Mouse (Mus musculus): ENCODE results near the gene Hist1h2ac. TPM values are rescaled to one million over a fixed set of nuclear protein-coding genes. Genes with fewer than 3 reads are reported as not detected.
"Not testable (repeated sequence)": the region's sequence is repeated elsewhere in the genome, so short reads cannot be mapped to it uniquely, and the experiment has no call there.

The Hist1h2ac gene
- polyA plus RNA-seq, 1 experiment from 2014 or later = 0.23 TPM

- Histone ChIP-seq H3K4me1 (ENCODE audit: control insufficient read depth, insufficient read depth, low read length) (peaks cover 20% of the 10 kb centered on the region), H3K9ac (ENCODE audit: low read depth, low read length) (peak overlapping the region; percentile 53; the same call in 1 of the 2 replicates), H3K27ac (ENCODE audit: low read length) (peak overlapping the region; percentile 86), H3K4me2 (ENCODE audit: low read length) (peak overlapping the region; percentile 72), H3K4me3 (ENCODE audit: low read depth, low read length) (peak overlapping the region; percentile 42)
- not testable (repeated sequence) for H3K36me3 ChIP-seq (ENCODE audit: control insufficient read depth, insufficient read depth, low read length); H3K9me3 ChIP-seq (replicated peaks; ENCODE audit: control insufficient read depth, low read length, poor library complexity, severe bottlenecking); H3K27me3 ChIP-seq (ENCODE audit: control insufficient read depth, insufficient read depth, low read depth, low read length)
- peak; percentile 69 for ATAC-seq
- WGBS = 12% methylated on average over 12 of the region's 30 CpGs
Observed at GRCm38 (mm10) chr13:23682947-23683754, 597 bp downstream of the Hist1h2ac start.

- WGBS = 45% methylated on average over 1 of the region's 1 CpGs
- H3K4me1 ChIP-seq (ENCODE audit: control insufficient read depth, insufficient read depth, low read length) = peaks cover 20% of the 10 kb centered on the region
- H3K4me3 ChIP-seq (ENCODE audit: low read depth, low read length) = peak overlapping the region; percentile 42; the same call in 1 of the 2 replicates
- ATAC-seq = no peak
- H3K36me3 ChIP-seq (ENCODE audit: control insufficient read depth, insufficient read depth, low read length) = no peaks in the 10 kb centered on the region
- H3K4me2 ChIP-seq (ENCODE audit: low read length) = peak overlapping the region; percentile 72
- no peaks in the 10 kb centered on the region for H3K9me3 ChIP-seq (replicated peaks; ENCODE audit: control insufficient read depth, low read length, poor library complexity, severe bottlenecking)
- no peaks in the 10 kb centered on the region for H3K27me3 ChIP-seq (ENCODE audit: control insufficient read depth, insufficient read depth, low read depth, low read length)
- 0 out of 2 replicates have a peak overlapping the region, but pooled peaks have one; percentile 25 for H3K9ac ChIP-seq (ENCODE audit: low read depth, low read length)
- H3K27ac ChIP-seq (ENCODE audit: low read length) = peak overlapping the region; percentile 73; the same call in 1 of the 2 replicates
Observed at GRCm38 (mm10) chr13:23682623-23682946, 1.2 kb downstream of the Hist1h2ac start.

GRCm38 (mm10) chr13:23681990-23682582 is 1.7 kb downstream of the Hist1h2ac start:
- Histone ChIP-seq H3K4me2 (ENCODE audit: low read length) (no peak overlapping the region), H3K4me1 (ENCODE audit: control insufficient read depth, insufficient read depth, low read length) (peaks cover 20% of the 10 kb centered on the region), H3K27ac (ENCODE audit: low read length) (no peak overlapping the region), H3K9ac (ENCODE audit: low read depth, low read length) (no peak overlapping the region), H3K9me3 (replicated peaks; ENCODE audit: control insufficient read depth, low read length, poor library complexity, severe bottlenecking) (no peaks in the 10 kb centered on the region), H3K27me3 (ENCODE audit: control insufficient read depth, insufficient read depth, low read depth, low read length) (no peaks in the 10 kb centered on the region), H3K4me3 (ENCODE audit: low read depth, low read length) (no peak overlapping the region), H3K36me3 (ENCODE audit: control insufficient read depth, insufficient read depth, low read length) (no peaks in the 10 kb centered on the region)
- ATAC-seq = no peak
- 92% methylated on average over 6 of the region's 6 CpGs for WGBS

GRCm38 (mm10) chr13:23662536-23662935 is 21.2 kb downstream of the Hist1h2ac start:
- H3K4me3 ChIP-seq (ENCODE audit: low read depth, low read length) = no peak overlapping the region
- H3K36me3 ChIP-seq (ENCODE audit: control insufficient read depth, insufficient read depth, low read length) = no peaks in the 10 kb centered on the region
- H3K9me3 ChIP-seq (replicated peaks; ENCODE audit: control insufficient read depth, low read length, poor library complexity, severe bottlenecking) = no peaks in the 10 kb centered on the region
- no peak for ATAC-seq
- H3K9ac ChIP-seq (ENCODE audit: low read depth, low read length) = no peak overlapping the region
- H3K27me3 ChIP-seq (ENCODE audit: control insufficient read depth, insufficient read depth, low read depth, low read length) = no peaks in the 10 kb centered on the region
- 72% methylated on average over 3 of the region's 3 CpGs for WGBS
- no peak overlapping the region for H3K4me2 ChIP-seq (ENCODE audit: low read length)
- H3K27ac ChIP-seq (ENCODE audit: low read length) = no peak overlapping the region
- no peaks in the 10 kb centered on the region for H3K4me1 ChIP-seq (ENCODE audit: control insufficient read depth, insufficient read depth, low read length)

- H3K27me3 ChIP-seq (ENCODE audit: control insufficient read depth, insufficient read depth, low read depth, low read length) = no peaks in the 10 kb centered on the region
- no peak overlapping the region for H3K9ac ChIP-seq (ENCODE audit: low read depth, low read length)
- WGBS = 74% methylated on average over 6 of the region's 6 CpGs
- ATAC-seq = no peak
- no peaks in the 10 kb centered on the region for H3K36me3 ChIP-seq (ENCODE audit: control insufficient read depth, insufficient read depth, low read length)
- no peak overlapping the region for H3K4me3 ChIP-seq (ENCODE audit: low read depth, low read length)
- H3K27ac ChIP-seq (ENCODE audit: low read length) = no peak overlapping the region
- H3K4me2 ChIP-seq (ENCODE audit: low read length) = no peak overlapping the region
- H3K4me1 ChIP-seq (ENCODE audit: control insufficient read depth, insufficient read depth, low read length) = no peaks in the 10 kb centered on the region
- H3K9me3 ChIP-seq (replicated peaks; ENCODE audit: control insufficient read depth, low read length, poor library complexity, severe bottlenecking) = no peaks in the 10 kb centered on the region
Observed at GRCm38 (mm10) chr13:23659636-23660366, 23.9 kb downstream of the Hist1h2ac start.

Small RNA genes lying within 50 kb of the gene (microRNA-seq; reads per million reads assigned to microRNA genes)
- gene Gm44350 = not detected

Other genes with a start within 250 kb of the Hist1h2ac start
- 0.10 and 0.31 TPM in 2 replicates for gene Btn1a1, start 218.0 kb downstream of the Hist1h2ac start, polyA plus RNA-seq (2015; fragmentation: Nextera tagmentation; extraction: Ambion mirVana)
- gene Btn2a2, start 195.1 kb downstream of the Hist1h2ac start, polyA plus RNA-seq (2015; fragmentation: Nextera tagmentation; extraction: Ambion mirVana) = 0.15 TPM in 1 of 2 replicates, not detected in the other
- gene Hist1h4h, start 152.9 kb downstream of the Hist1h2ac start, polyA plus RNA-seq (2015; fragmentation: Nextera tagmentation; extraction: Ambion mirVana) = 1.5 and 3.0 TPM in 2 replicates
- gene Hist1h2af, start 150.0 kb downstream of the Hist1h2ac start, polyA plus RNA-seq (2015; fragmentation: Nextera tagmentation; extraction: Ambion mirVana) = not detected in 2 replicates
- gene Hist1h3g, start 148.5 kb downstream of the Hist1h2ac start, polyA plus RNA-seq (2015; fragmentation: Nextera tagmentation; extraction: Ambion mirVana) = not detected in 2 replicates
- 0.27 TPM in 1 of 2 replicates, not detected in the other for gene Hist1h2bh, start 140.6 kb downstream of the Hist1h2ac start, polyA plus RNA-seq (2015; fragmentation: Nextera tagmentation; extraction: Ambion mirVana)
- not detected in 2 replicates for gene Hist1h3f, start 139.9 kb downstream of the Hist1h2ac start, polyA plus RNA-seq (2015; fragmentation: Nextera tagmentation; extraction: Ambion mirVana)
- gene Hist1h4f, start 132.3 kb downstream of the Hist1h2ac start, polyA plus RNA-seq (2015; fragmentation: Nextera tagmentation; extraction: Ambion mirVana) = not detected in 2 replicates
- gene Hist1h1d, start 130.7 kb downstream of the Hist1h2ac start, polyA plus RNA-seq (2015; fragmentation: Nextera tagmentation; extraction: Ambion mirVana) = 0.07 TPM in 1 of 2 replicates, not detected in the other
- gene Hist1h3e, start 121.6 kb downstream of the Hist1h2ac start, polyA plus RNA-seq (2015; fragmentation: Nextera tagmentation; extraction: Ambion mirVana) = 1.0 and 1.4 TPM in 2 replicates
- gene Hist1h2ae, start 112.7 kb downstream of the Hist1h2ac start, polyA plus RNA-seq (2015; fragmentation: Nextera tagmentation; extraction: Ambion mirVana) = 7.7 and 11.6 TPM in 2 replicates
- gene Hist1h2bg, start 112.6 kb downstream of the Hist1h2ac start, polyA plus RNA-seq (2015; fragmentation: Nextera tagmentation; extraction: Ambion mirVana) = 0.36 and 0.86 TPM in 2 replicates
- not detected in 2 replicates for gene Hist1h2bf, start 109.8 kb downstream of the Hist1h2ac start, polyA plus RNA-seq (2015; fragmentation: Nextera tagmentation; extraction: Ambion mirVana)
- not detected in 2 replicates for gene Hist1h2ad, start 109.6 kb downstream of the Hist1h2ac start, polyA plus RNA-seq (2015; fragmentation: Nextera tagmentation; extraction: Ambion mirVana)
- gene Hist1h3d, start 108.2 kb downstream of the Hist1h2ac start, polyA plus RNA-seq (2015; fragmentation: Nextera tagmentation; extraction: Ambion mirVana) = 0.53 and 0.60 TPM in 2 replicates
- gene Hist1h4d, start 102.3 kb downstream of the Hist1h2ac start, polyA plus RNA-seq (2015; fragmentation: Nextera tagmentation; extraction: Ambion mirVana) = 21.8 and 27.6 TPM in 2 replicates
- gene Hist1h2be, start 62.8 kb downstream of the Hist1h2ac start, polyA plus RNA-seq (2015; fragmentation: Nextera tagmentation; extraction: Ambion mirVana) = 1.0 and 1.4 TPM in 2 replicates
- gene Hist1h1e, start 61.4 kb downstream of the Hist1h2ac start, polyA plus RNA-seq (2015; fragmentation: Nextera tagmentation; extraction: Ambion mirVana) = 3.3 and 4.4 TPM in 2 replicates
- gene Hist1h2bc, start 251 bp upstream of the Hist1h2ac start, polyA plus RNA-seq (2015; fragmentation: Nextera tagmentation; extraction: Ambion mirVana) = 14.9 and 17.1 TPM in 2 replicates
- gene Hist1h1t, start 11.9 kb upstream of the Hist1h2ac start, polyA plus RNA-seq (2015; fragmentation: Nextera tagmentation; extraction: Ambion mirVana) = not detected in 2 replicates
- 1.8 and 3.2 TPM in 2 replicates for gene Hist1h4c, start 14.5 kb upstream of the Hist1h2ac start, polyA plus RNA-seq (2015; fragmentation: Nextera tagmentation; extraction: Ambion mirVana)
- gene Hfe, start 26.9 kb upstream of the Hist1h2ac start, polyA plus RNA-seq (2015; fragmentation: Nextera tagmentation; extraction: Ambion mirVana) = 2.8 and 3.8 TPM in 2 replicates
- gene Hist1h1c, start 54.9 kb upstream of the Hist1h2ac start, polyA plus RNA-seq (2015; fragmentation: Nextera tagmentation; extraction: Ambion mirVana) = 7.1 and 8.7 TPM in 2 replicates
- gene Hist1h3c, start 61.7 kb upstream of the Hist1h2ac start, polyA plus RNA-seq (2015; fragmentation: Nextera tagmentation; extraction: Ambion mirVana) = 0.76 TPM in 1 of 2 replicates, not detected in the other
- gene Hist1h2bb, start 62.8 kb upstream of the Hist1h2ac start, polyA plus RNA-seq (2015; fragmentation: Nextera tagmentation; extraction: Ambion mirVana) = not detected in 2 replicates
- gene Hist1h2ab, start 67.2 kb upstream of the Hist1h2ac start, polyA plus RNA-seq (2015; fragmentation: Nextera tagmentation; extraction: Ambion mirVana) = 1.1 and 6.2 TPM in 2 replicates
- gene Hist1h3b, start 68.3 kb upstream of the Hist1h2ac start, polyA plus RNA-seq (2015; fragmentation: Nextera tagmentation; extraction: Ambion mirVana) = 0.89 and 1.1 TPM in 2 replicates
- 0.98 and 1.8 TPM in 2 replicates for gene Hist1h4b, start 73.1 kb upstream of the Hist1h2ac start, polyA plus RNA-seq (2015; fragmentation: Nextera tagmentation; extraction: Ambion mirVana)
- 0.47 and 0.72 TPM in 2 replicates for gene Hist1h4a, start 77.3 kb upstream of the Hist1h2ac start, polyA plus RNA-seq (2015; fragmentation: Nextera tagmentation; extraction: Ambion mirVana)
- gene Hist1h3a, start 78.4 kb upstream of the Hist1h2ac start, polyA plus RNA-seq (2015; fragmentation: Nextera tagmentation; extraction: Ambion mirVana) = 0.40 and 0.68 TPM in 2 replicates
- gene Hist1h1a, start 79.7 kb upstream of the Hist1h2ac start, polyA plus RNA-seq (2015; fragmentation: Nextera tagmentation; extraction: Ambion mirVana) = 0.30 TPM in 1 of 2 replicates, not detected in the other
- gene Trim38, start 86.0 kb upstream of the Hist1h2ac start, polyA plus RNA-seq (2015; fragmentation: Nextera tagmentation; extraction: Ambion mirVana) = not detected in 2 replicates
- gene Slc17a2, start 123.0 kb upstream of the Hist1h2ac start, polyA plus RNA-seq (2015; fragmentation: Nextera tagmentation; extraction: Ambion mirVana) = not detected in 2 replicates
- not detected in 2 replicates for gene Slc17a3, start 155.5 kb upstream of the Hist1h2ac start, polyA plus RNA-seq (2015; fragmentation: Nextera tagmentation; extraction: Ambion mirVana)
- gene Slc17a1, start 183.8 kb upstream of the Hist1h2ac start, polyA plus RNA-seq (2015; fragmentation: Nextera tagmentation; extraction: Ambion mirVana) = not detected in 2 replicates
- gene Slc17a4, start 231.1 kb upstream of the Hist1h2ac start, polyA plus RNA-seq (2015; fragmentation: Nextera tagmentation; extraction: Ambion mirVana) = not detected in 2 replicates